Mouse (Mus musculus) thymus, adult 2 months (tissue): ENCODE data around the gene Prkg1.

ENCODE experiments used
- CTCF ChIP-seq: fragments of 200-500 bp; IDR thresholded peaks from 2 replicates; pipeline ENCODE4 v1.5.1; 2012; ENCODE audit warnings: mild to moderate bottlenecking, control low read depth, low read length, moderate library complexity, borderline replicate concordance; ENCODE audit not compliant: control insufficient read depth, poor library complexity, insufficient read depth; ENCODE audit errors: extremely low read depth
- POLR2A ChIP-seq: fragments of 200-500 bp; IDR thresholded peaks from 2 replicates; pipeline ENCODE4 v1.6.1; 2012; ENCODE audit warnings: mild to moderate bottlenecking, low read length, control low read depth, moderate library complexity; ENCODE audit not compliant: control insufficient read depth, poor library complexity, insufficient read depth; ENCODE audit errors: extremely low read depth

DNA sequence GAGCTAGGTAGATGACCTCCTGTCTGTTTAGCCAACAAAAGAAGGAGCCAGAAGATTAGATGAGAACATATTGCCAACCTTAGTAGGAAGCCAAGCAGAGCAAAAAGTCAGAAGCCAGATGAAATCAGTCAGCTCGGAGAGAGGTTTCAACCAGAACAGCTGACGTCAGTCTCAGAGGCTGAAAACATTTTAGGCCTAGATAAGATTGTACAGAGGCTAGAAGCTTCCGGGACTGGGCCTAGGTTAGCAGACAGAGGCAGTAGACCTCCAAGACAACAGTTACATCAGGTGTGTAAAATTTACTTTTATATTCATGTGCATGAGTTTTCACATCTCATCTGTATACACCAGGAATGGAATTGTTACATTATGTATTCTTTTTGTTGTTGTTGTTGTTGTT lies 665.5 kb downstream of the Prkg1 start:
- TF ChIP-seq POLR2A (no peak), CTCF (no peak)
